Mouse (Mus musculus) C2C12 (cell line): ENCODE measurements around the gene 1700025B11Rik.
"Not testable (repeated sequence)": the region's sequence is repeated elsewhere in the genome, so short reads cannot be mapped to it uniquely, and the experiment has no call there.

ENCODE experiments used
- CTCF ChIP-seq: IDR thresholded peaks from one replicate; pipeline ENCODE4 v1.5.1; 2011; ENCODE audit not compliant: control insufficient read depth, insufficient read depth, insufficient read length
- MAX ChIP-seq: IDR thresholded peaks from one replicate; pipeline ENCODE4 v1.6.1; 2011; ENCODE audit warnings: mild to moderate bottlenecking, control low read depth
- MYOD1 ChIP-seq: IDR thresholded peaks from one replicate; pipeline ENCODE4 v1.6.1; 2011; ENCODE audit warnings: low read depth; ENCODE audit not compliant: control insufficient read depth, insufficient read length
- USF1 ChIP-seq: IDR thresholded peaks from one replicate; pipeline ENCODE4 v1.6.1; 2011; ENCODE audit warnings: low read depth, mild to moderate bottlenecking, control low read depth, moderate library complexity

GRCm38 (mm10) chr15:77520596-77520995 lies 41.1 kb downstream of the 1700025B11Rik start:
- TF ChIP-seq CTCF, MYOD1, USF1, MAX: not testable (repeated sequence)
